Mouse (Mus musculus) cortical plate, adult 2 months (tissue): ENCODE results near the gene Filip1l.

Experiments used
- CTCF ChIP-seq: fragments of 200-500 bp; IDR thresholded peaks from 2 replicates; pipeline ENCODE4 v1.5.1; 2011; ENCODE audit warnings: mild to moderate bottlenecking, control low read depth, low read length; ENCODE audit not compliant: insufficient read depth; ENCODE audit errors: extremely low read depth
- POLR2A ChIP-seq: fragments of 200-500 bp; IDR thresholded peaks from 2 replicates; pipeline ENCODE4 v1.6.1; 2011; ENCODE audit warnings: mild to moderate bottlenecking, low read length, control low read depth; ENCODE audit not compliant: insufficient read depth; ENCODE audit errors: extremely low read depth

- TF ChIP-seq POLR2A: no peak
- TF ChIP-seq CTCF: no peak
These were observed 117.0 kb downstream of the Filip1l start for GRCm38 (mm10) chr16:57469869-57470268.
